Mouse (Mus musculus): Measurements from ENCODE around the gene Idh2. TPM values are rescaled to one million over a fixed set of nuclear protein-coding genes. Genes with fewer than 3 reads are reported as not detected.
A peak's percentile ranks its signal among the peaks of the same experiment; 100 is the strongest.

Gene Idh2
- total and polyA plus RNA-seq, 2 experiments from 2014 or later: 115 to 122 TPM

DNA sequence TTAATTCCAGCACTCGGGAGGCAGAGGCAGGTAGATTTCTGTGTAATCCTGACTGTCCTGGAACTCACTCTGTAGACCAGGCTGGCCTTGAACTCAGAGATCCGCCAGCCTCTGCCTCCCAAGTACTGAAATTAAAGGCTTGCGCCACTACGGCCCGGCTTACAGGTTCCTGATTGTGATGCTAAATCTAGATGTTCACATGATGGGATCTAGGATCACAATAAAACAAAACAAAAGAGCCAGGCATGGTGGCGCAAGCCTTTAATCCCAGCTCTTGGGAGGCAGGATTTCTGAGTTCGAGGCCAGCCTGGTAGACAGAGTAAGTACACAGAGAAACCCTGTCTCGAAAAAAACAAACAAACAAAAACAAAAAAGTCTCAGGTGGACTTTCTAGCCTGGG, 37.6 kb upstream of the Idh2 start:
- no peak overlapping the region for H3K27ac ChIP-seq (ENCODE audit: low read depth, low read length)
- ATAC-seq (ENCODE audit: low FRiP score): no peak
- WGBS: 93% methylated on average over 8 of the region's 8 CpGs

DNA sequence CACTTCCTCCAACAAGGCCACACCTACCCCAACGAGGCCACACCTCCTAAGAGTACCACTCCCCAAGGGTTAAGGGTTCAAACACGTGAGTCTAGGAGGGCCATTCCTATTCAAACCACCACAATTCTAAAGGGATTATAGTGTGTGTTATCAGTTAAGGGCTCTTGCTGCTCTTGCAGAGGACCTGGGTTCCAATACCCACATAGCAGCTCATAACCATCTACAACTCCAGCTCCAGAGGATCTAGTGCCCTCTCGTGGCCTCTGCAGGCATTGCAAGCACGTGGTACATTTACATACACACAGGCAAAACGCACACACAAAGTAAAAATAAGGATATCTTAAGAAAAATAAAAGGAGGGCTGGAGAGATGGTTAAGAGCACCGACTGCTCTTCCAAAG, 37.0 kb upstream of the Idh2 start:
- H3K9ac ChIP-seq (replicated peaks; ENCODE audit: low read length, poor library complexity, severe bottlenecking): no peak overlapping the region
- no peak overlapping the region for H3K27ac ChIP-seq (ENCODE audit: low read depth, low read length)
- peak; percentile 60 for TF ChIP-seq CTCF (IDR thresholded peaks at IDR 0.05)
- no peaks in the 10 kb centered on the region for H3K9me3 ChIP-seq (ENCODE audit: low read length)
- no peaks in the 10 kb centered on the region for H3K36me3 ChIP-seq (ENCODE audit: insufficient read depth, low read length)
- no peak overlapping the region for H3K4me3 ChIP-seq (ENCODE audit: low read depth, low read length)
- no peak for ATAC-seq (ENCODE audit: low FRiP score)
- DNase-seq (ENCODE audit: low spot score): no peak
- H3K27me3 ChIP-seq (ENCODE audit: insufficient read depth, low read length): no peaks in the 10 kb centered on the region
- no peak overlapping the region for H3K4me2 ChIP-seq (ENCODE audit: low read depth, low read length, poor library complexity, severe bottlenecking)
- 67% methylated on average over 6 of the region's 6 CpGs for WGBS
- H3K4me1 ChIP-seq (ENCODE audit: insufficient read depth, low read length): no peaks in the 10 kb centered on the region

More for the DNA sequence above, 37.6 kb upstream of the Idh2 start:
- Histone ChIP-seq H3K4me1 (ENCODE audit: insufficient read depth, low read length) (no peaks in the 10 kb centered on the region), H3K27me3 (ENCODE audit: insufficient read depth, low read length) (no peaks in the 10 kb centered on the region), H3K4me2 (ENCODE audit: low read depth, low read length, poor library complexity, severe bottlenecking) (no peak overlapping the region), H3K9ac (replicated peaks; ENCODE audit: low read length, poor library complexity, severe bottlenecking) (no peak overlapping the region), H3K36me3 (ENCODE audit: insufficient read depth, low read length) (no peaks in the 10 kb centered on the region), H3K4me3 (ENCODE audit: low read depth, low read length) (no peak overlapping the region), H3K9me3 (ENCODE audit: low read length) (no peaks in the 10 kb centered on the region)
- no peak for TF ChIP-seq CTCF (IDR thresholded peaks at IDR 0.05)
- no peak for DNase-seq (ENCODE audit: low spot score)

DNA sequence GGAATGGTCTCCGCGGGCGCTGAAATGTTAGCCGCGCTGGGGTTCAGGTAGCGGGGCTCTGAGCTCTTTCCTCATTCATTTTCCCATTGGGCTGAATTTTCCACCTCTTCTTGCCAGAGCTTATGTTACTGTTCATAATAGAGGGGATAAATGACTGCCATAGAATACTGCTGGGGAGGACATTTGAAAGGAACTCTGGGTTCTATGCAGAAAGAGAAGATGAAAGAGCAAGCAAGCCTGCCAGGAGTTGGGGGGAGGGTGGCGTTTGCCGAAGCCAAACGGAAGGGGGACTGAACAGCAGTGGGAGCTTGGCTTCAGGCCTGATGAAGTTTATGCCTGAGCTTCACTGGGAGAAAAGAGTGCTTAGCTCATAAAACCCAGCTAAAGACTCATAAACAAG, 34.2 kb upstream of the Idh2 start:
- no peaks in the 10 kb centered on the region for H3K9me3 ChIP-seq (ENCODE audit: low read length)
- DNase-seq (ENCODE audit: low spot score): peak; percentile 86
- 0 out of 2 replicates have a peak overlapping the region, but pooled peaks have one; percentile 47 for H3K27ac ChIP-seq (ENCODE audit: low read depth, low read length)
- no peaks in the 10 kb centered on the region for H3K27me3 ChIP-seq (ENCODE audit: insufficient read depth, low read length)
- H3K4me3 ChIP-seq (ENCODE audit: low read depth, low read length): no peak overlapping the region
- H3K4me2 ChIP-seq (ENCODE audit: low read depth, low read length, poor library complexity, severe bottlenecking): no peak overlapping the region
- peak; percentile 54; the same call in 1 of the 2 replicates for ATAC-seq (ENCODE audit: low FRiP score)
- H3K4me1 ChIP-seq (ENCODE audit: insufficient read depth, low read length): no peaks in the 10 kb centered on the region
- TF ChIP-seq CTCF (IDR thresholded peaks at IDR 0.05): no peak
- no peak overlapping the region for H3K9ac ChIP-seq (replicated peaks; ENCODE audit: low read length, poor library complexity, severe bottlenecking)
- 33% methylated on average over 9 of the region's 9 CpGs for WGBS
- no peaks in the 10 kb centered on the region for H3K36me3 ChIP-seq (ENCODE audit: insufficient read depth, low read length)

DNA sequence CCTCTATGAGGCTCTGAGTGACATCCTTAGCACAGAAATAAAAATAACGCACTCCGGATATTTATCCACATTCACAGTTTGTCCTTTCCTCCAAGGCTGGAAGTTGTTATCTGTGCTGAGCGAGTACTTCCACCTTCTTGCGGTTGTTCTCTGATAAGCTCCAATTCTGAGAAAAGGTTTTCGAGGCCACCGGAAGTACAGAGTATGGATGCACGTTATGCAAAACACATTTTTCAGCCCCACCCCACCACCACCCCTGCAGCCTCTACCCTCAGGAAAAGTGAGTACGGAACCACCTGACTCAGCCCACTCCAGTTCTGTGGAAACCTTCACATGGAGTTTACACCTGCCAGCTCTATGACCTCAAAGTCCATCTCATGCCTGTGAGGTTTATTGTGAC, 30.9 kb upstream of the Idh2 start:
- no peak overlapping the region for H3K9ac ChIP-seq (replicated peaks; ENCODE audit: low read length, poor library complexity, severe bottlenecking)
- no peak overlapping the region for H3K4me2 ChIP-seq (ENCODE audit: low read depth, low read length, poor library complexity, severe bottlenecking)
- H3K27ac ChIP-seq (ENCODE audit: low read depth, low read length): no peak overlapping the region
- no peaks in the 10 kb centered on the region for H3K9me3 ChIP-seq (ENCODE audit: low read length)
- no peak overlapping the region for H3K4me3 ChIP-seq (ENCODE audit: low read depth, low read length)
- H3K36me3 ChIP-seq (ENCODE audit: insufficient read depth, low read length): no peaks in the 10 kb centered on the region
- DNase-seq (ENCODE audit: low spot score) (no peak), ATAC-seq (ENCODE audit: low FRiP score) (no peak)
- H3K27me3 ChIP-seq (ENCODE audit: insufficient read depth, low read length): no peaks in the 10 kb centered on the region
- no peak for TF ChIP-seq CTCF (IDR thresholded peaks at IDR 0.05)
- no peaks in the 10 kb centered on the region for H3K4me1 ChIP-seq (ENCODE audit: insufficient read depth, low read length)
- WGBS: 91% methylated on average over 8 of the region's 8 CpGs

DNA sequence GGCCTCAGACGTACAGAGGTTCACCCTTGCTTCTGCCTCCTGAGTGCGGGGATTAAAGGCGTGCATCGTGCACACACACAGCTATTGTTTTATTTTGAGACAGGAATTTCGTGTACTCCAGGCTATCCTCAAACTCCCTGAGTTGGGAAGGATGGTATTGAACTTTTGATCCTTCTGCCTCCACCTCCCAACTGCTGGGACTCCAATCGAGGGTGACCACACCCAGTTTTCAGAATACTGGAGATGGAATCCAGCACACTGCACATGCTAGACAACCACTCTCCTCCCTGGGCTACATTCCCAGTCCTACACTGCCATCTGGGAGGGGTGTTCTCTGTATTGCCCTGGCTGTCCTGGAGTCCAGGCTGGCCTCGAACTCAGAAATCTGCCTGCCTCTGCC, 29.5 kb upstream of the Idh2 start:
- H3K4me2 ChIP-seq (ENCODE audit: low read depth, low read length, poor library complexity, severe bottlenecking): no peak overlapping the region
- 92% methylated on average over 7 of the region's 7 CpGs for WGBS
- H3K4me3 ChIP-seq (ENCODE audit: low read depth, low read length): no peak overlapping the region
- H3K27ac ChIP-seq (ENCODE audit: low read depth, low read length): no peak overlapping the region
- no peaks in the 10 kb centered on the region for H3K9me3 ChIP-seq (ENCODE audit: low read length)
- DNase-seq (ENCODE audit: low spot score) (no peak), ATAC-seq (ENCODE audit: low FRiP score) (no peak)
- no peaks in the 10 kb centered on the region for H3K36me3 ChIP-seq (ENCODE audit: insufficient read depth, low read length)
- no peaks in the 10 kb centered on the region for H3K27me3 ChIP-seq (ENCODE audit: insufficient read depth, low read length)
- TF ChIP-seq CTCF (IDR thresholded peaks at IDR 0.05): no peak
- no peak overlapping the region for H3K9ac ChIP-seq (replicated peaks; ENCODE audit: low read length, poor library complexity, severe bottlenecking)
- H3K4me1 ChIP-seq (ENCODE audit: insufficient read depth, low read length): no peaks in the 10 kb centered on the region

DNA sequence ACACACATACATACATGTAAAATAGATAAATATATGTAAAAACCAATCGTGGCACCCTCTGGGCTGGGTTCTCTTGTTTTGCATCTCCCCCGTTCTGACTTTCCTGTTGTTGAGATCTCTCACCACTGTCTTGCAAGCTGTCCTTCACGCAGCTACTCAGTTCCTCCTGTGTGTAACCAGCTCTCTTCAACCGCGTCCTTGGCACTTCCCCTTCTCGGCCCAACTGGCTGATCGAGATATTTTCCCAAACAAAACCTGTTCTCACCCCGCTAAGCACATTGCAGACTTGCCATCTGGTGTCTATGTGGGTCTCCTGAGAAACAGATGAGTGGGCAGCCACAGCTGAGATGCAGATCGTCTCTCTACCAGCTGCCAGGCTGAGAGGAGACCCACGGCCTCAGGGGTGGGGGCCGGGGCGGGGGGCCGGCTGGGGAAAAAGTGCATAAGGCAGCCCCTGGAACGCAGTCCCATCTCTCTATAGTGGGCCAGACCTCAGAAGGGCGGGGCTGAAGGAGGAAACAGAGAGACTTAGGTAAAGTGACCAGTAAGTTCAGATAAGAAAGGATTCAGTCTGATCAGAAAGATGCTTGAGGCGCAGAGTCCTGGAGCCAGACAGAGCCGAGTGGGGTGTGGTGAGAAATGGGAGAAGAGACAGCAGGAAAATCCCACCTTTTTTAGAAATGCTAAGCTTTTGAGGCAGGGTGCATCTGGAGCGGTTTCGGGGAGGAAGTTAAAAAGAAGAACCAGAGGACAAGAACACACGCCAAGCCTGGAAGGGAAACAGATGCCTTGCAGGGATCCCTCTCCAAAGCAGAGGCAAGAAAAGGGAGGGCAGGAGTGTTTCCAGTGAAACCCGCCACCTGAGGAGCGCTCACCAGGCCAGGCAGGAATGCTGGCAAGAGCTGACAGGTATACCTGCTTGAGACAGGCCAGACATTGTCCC, 28.4 kb upstream of the Idh2 start:
- Histone ChIP-seq H3K36me3 (ENCODE audit: insufficient read depth, low read length) (no peaks in the 10 kb centered on the region), H3K9me3 (ENCODE audit: low read length) (no peaks in the 10 kb centered on the region), H3K4me2 (ENCODE audit: low read depth, low read length, poor library complexity, severe bottlenecking) (no peak overlapping the region), H3K27me3 (ENCODE audit: insufficient read depth, low read length) (no peaks in the 10 kb centered on the region), H3K4me1 (ENCODE audit: insufficient read depth, low read length) (no peaks in the 10 kb centered on the region), H3K4me3 (ENCODE audit: low read depth, low read length) (no peak overlapping the region), H3K9ac (replicated peaks; ENCODE audit: low read length, poor library complexity, severe bottlenecking) (no peak overlapping the region), H3K27ac (ENCODE audit: low read depth, low read length) (no peak overlapping the region)
- no peak for ATAC-seq (ENCODE audit: low FRiP score)
- 33% methylated on average over 22 of the region's 22 CpGs for WGBS
- peak; percentile 83 for DNase-seq (ENCODE audit: low spot score)
- TF ChIP-seq CTCF (IDR thresholded peaks at IDR 0.05): no peak
